Mouse (Mus musculus): ENCODE measurements around the gene Rhot2.

- TF ChIP-seq TBP (conservative IDR thresholded peaks at IDR 0.05; ENCODE audit: low read depth, low read length) (0 out of 2 replicates have a peak, but pooled peaks have one; percentile 18), ZMIZ1 (IDR thresholded peaks at IDR 0.05; ENCODE audit: low read depth, low read length) (no peak), MXI1 (IDR thresholded peaks at IDR 0.05; ENCODE audit: low read depth, low read length) (no peak), CTCF (conservative IDR thresholded peaks at IDR 0.05 in 1 of 2, IDR thresholded peaks at IDR 0.05 in 1 of 2; ENCODE audit: low read depth in 2 of 2, low read length in 2 of 2) (no peak), EP300 (IDR thresholded peaks at IDR 0.05; ENCODE audit: low read length) (0 out of 2 replicates have a peak, but pooled peaks have one; percentile 24)
These were observed 17.3 kb upstream of the Rhot2 start for GRCm38 (mm10) chr17:25861704-25862612.
